Mouse (Mus musculus) midbrain, embryonic 10.5 days (tissue): ENCODE measurements around the gene Gpr4. TPM values are rescaled to one million over a fixed set of nuclear protein-coding genes. Genes with fewer than 3 reads are reported as not detected.

Experiments
- DNase-seq: peaks from one replicate; pipeline ENCODE4 v3.0.0-alpha.2; 2017; ENCODE audit warnings: low spot score
- H3K27ac ChIP-seq: fragments of 300-500 bp; sonication (generic); replicated peaks from 2 replicates; pipeline ENCODE4 v1.5.1; 2016; ENCODE audit warnings: mild to moderate bottlenecking
- H3K27me3 ChIP-seq: fragments of 300-500 bp; sonication (generic); 2 replicates; pipeline ENCODE4 v1.6.1; 2016; ENCODE audit warnings: low read depth, mild to moderate bottlenecking; ENCODE audit not compliant: poor library complexity, severe bottlenecking
- H3K36me3 ChIP-seq: fragments of 300-500 bp; sonication (generic); 2 replicates; pipeline ENCODE4 v1.6.1; 2016; ENCODE audit warnings: mild to moderate bottlenecking, moderate library complexity
- H3K4me1 ChIP-seq: fragments of 300-500 bp; sonication (generic); 2 replicates; pipeline ENCODE4 v1.6.1; 2016
- H3K4me3 ChIP-seq: fragments of 300-500 bp; sonication (generic); 2 replicates; pipeline ENCODE4 v1.5.1; 2016; ENCODE audit warnings: mild to moderate bottlenecking, moderate library complexity
- H3K9me3 ChIP-seq: fragments of 300-500 bp; sonication (generic); replicated peaks from 2 replicates; pipeline ENCODE4 v1.6.1; 2016; ENCODE audit warnings: mild to moderate bottlenecking
- WGBS: fragments of 180-500 bp; shearing (Covaris S2); methylation state at CpG from one replicate; pipeline ENCODE4 v1.1.7; 2016; 5-methylcytosine and 5-hydroxymethylcytosine counted together
- polyA plus RNA-seq: library from polyadenylated mRNA; unstranded; fragments of >200 nt; fragmentation: Nextera tagmentation; extraction: Ambion mirVana; gene quantifications from 2 replicates; pipeline ENCODE4 v1.2.1, GENCODE M21; 2016

Gene Gpr4
- polyA plus RNA-seq, 1 experiment from 2014 or later = 2.4 TPM

- no peak for DNase-seq
- no peak overlapping the region for H3K4me3 ChIP-seq
- H3K9me3 ChIP-seq = no peaks in the 10 kb centered on the region
- H3K27ac ChIP-seq = no peak overlapping the region
- no peaks in the 10 kb centered on the region for H3K27me3 ChIP-seq
- H3K4me1 ChIP-seq = peaks cover 15% of the 10 kb centered on the region
- peaks cover 32% of the 10 kb centered on the region for H3K36me3 ChIP-seq
- 93% methylated on average over 16 of the region's 16 CpGs for WGBS
These were observed 9.9 kb downstream of the Gpr4 start for GRCm38 (mm10) chr7:19222189-19222588.

GRCm38 (mm10) chr7:19222875-19223274, 10.5 kb downstream of the Gpr4 start:
- DNase-seq = no peak

GRCm38 (mm10) chr7:19224933-19225332, 12.6 kb downstream of the Gpr4 start:
- DNase-seq = no peak
- Histone ChIP-seq H3K27me3 (no peaks in the 10 kb centered on the region), H3K9me3 (no peaks in the 10 kb centered on the region), H3K4me3 (no peak overlapping the region), H3K36me3 (peaks cover 32% of the 10 kb centered on the region), H3K27ac (no peak overlapping the region), H3K4me1 (peaks cover 20% of the 10 kb centered on the region)
- WGBS = 90% methylated on average over 4 of the region's 4 CpGs

More at GRCm38 (mm10) chr7:19222875-19223274, 10.5 kb downstream of the Gpr4 start:
- Histone ChIP-seq H3K9me3 (no peaks in the 10 kb centered on the region), H3K27me3 (no peaks in the 10 kb centered on the region), H3K27ac (no peak overlapping the region), H3K4me1 (peaks cover 15% of the 10 kb centered on the region), H3K4me3 (no peak overlapping the region), H3K36me3 (peaks cover 32% of the 10 kb centered on the region)
- 94% methylated on average over 14 of the region's 14 CpGs for WGBS

- Histone ChIP-seq H3K27ac (peak overlapping the region; percentile 97), H3K36me3 (peaks cover 48% of the 10 kb centered on the region), H3K4me1 (peaks cover 26% of the 10 kb centered on the region), H3K9me3 (no peaks in the 10 kb centered on the region), H3K4me3 (peak overlapping the region; percentile 66), H3K27me3 (no peaks in the 10 kb centered on the region)
- WGBS = 19% methylated on average over 20 of the region's 20 CpGs
- DNase-seq = peak; percentile 47
These were observed 14.8 kb downstream of the Gpr4 start for GRCm38 (mm10) chr7:19226817-19227797.

- H3K27ac ChIP-seq = peak within 1 kb of the TSS; percentile 97
- no peaks in the 10 kb centered on the region for H3K9me3 ChIP-seq
- H3K4me1 ChIP-seq = peaks cover 26% of the 10 kb centered on the region
- H3K27me3 ChIP-seq = no peaks in the 10 kb centered on the region
- peak; percentile 100 for DNase-seq
- H3K36me3 ChIP-seq = peaks cover 46% of the 10 kb centered on the region
- peak within 1 kb of the TSS; percentile 66 for H3K4me3 ChIP-seq
- under 1% methylated on average over 78 of the region's 91 CpGs for WGBS
These were observed 15.8 kb downstream of the Gpr4 start, which contains the start of gene Opa3 for GRCm38 (mm10) chr7:19227883-19228792. Gene Opa3, plus strand, starts transcription at chr7:19228334.

GRCm38 (mm10) chr7:19228793-19229148, 16.4 kb downstream of the Gpr4 start:
- no peak for DNase-seq
- WGBS = under 1% methylated on average over 14 of the region's 14 CpGs
- Histone ChIP-seq H3K36me3 (peaks cover 52% of the 10 kb centered on the region), H3K4me1 (peaks cover 26% of the 10 kb centered on the region), H3K9me3 (no peaks in the 10 kb centered on the region), H3K27ac (peak overlapping the region; percentile 97), H3K27me3 (no peaks in the 10 kb centered on the region), H3K4me3 (peak overlapping the region; percentile 66)

- 54% methylated on average over 5 of the region's 5 CpGs for WGBS
- H3K36me3 ChIP-seq = peaks cover 55% of the 10 kb centered on the region
These were observed 17.1 kb downstream of the Gpr4 start for GRCm38 (mm10) chr7:19229404-19229803.

GRCm38 (mm10) chr7:19230041-19230580, 17.8 kb downstream of the Gpr4 start:
- no peak overlapping the region for H3K27ac ChIP-seq
- no peaks in the 10 kb centered on the region for H3K27me3 ChIP-seq
- 92% methylated on average over 2 of the region's 2 CpGs for WGBS
- peaks cover 26% of the 10 kb centered on the region for H3K4me1 ChIP-seq
- peaks cover 51% of the 10 kb centered on the region for H3K36me3 ChIP-seq
- DNase-seq = no peak
- peak overlapping the region; percentile 66; the same call in 1 of the 2 replicates for H3K4me3 ChIP-seq
- no peaks in the 10 kb centered on the region for H3K9me3 ChIP-seq

More at GRCm38 (mm10) chr7:19229404-19229803, 17.1 kb downstream of the Gpr4 start:
- H3K4me3 ChIP-seq = peak overlapping the region; percentile 66
- H3K27ac ChIP-seq = peak overlapping the region; percentile 97
- H3K27me3 ChIP-seq = no peaks in the 10 kb centered on the region
- peaks cover 26% of the 10 kb centered on the region for H3K4me1 ChIP-seq
- no peaks in the 10 kb centered on the region for H3K9me3 ChIP-seq
- DNase-seq = no peak

GRCm38 (mm10) chr7:19230899-19231298, 18.6 kb downstream of the Gpr4 start:
- DNase-seq = no peak
- Histone ChIP-seq H3K27me3 (no peaks in the 10 kb centered on the region), H3K4me1 (peaks cover 26% of the 10 kb centered on the region), H3K36me3 (peaks cover 43% of the 10 kb centered on the region), H3K9me3 (no peaks in the 10 kb centered on the region), H3K4me3 (no peak overlapping the region), H3K27ac (no peak overlapping the region)
- 95% methylated on average over 5 of the region's 5 CpGs for WGBS

- Histone ChIP-seq H3K27ac (no peak overlapping the region), H3K36me3 (peaks cover 41% of the 10 kb centered on the region), H3K4me1 (peaks cover 22% of the 10 kb centered on the region), H3K9me3 (no peaks in the 10 kb centered on the region), H3K4me3 (no peak overlapping the region), H3K27me3 (no peaks in the 10 kb centered on the region)
- no peak for DNase-seq
- WGBS = 92% methylated on average over 3 of the region's 3 CpGs
These were observed 19.5 kb downstream of the Gpr4 start for GRCm38 (mm10) chr7:19231849-19232248.

GRCm38 (mm10) chr7:19234652-19235051, 22.3 kb downstream of the Gpr4 start:
- Histone ChIP-seq H3K36me3 (peaks cover 41% of the 10 kb centered on the region), H3K27ac (no peak overlapping the region), H3K9me3 (no peaks in the 10 kb centered on the region), H3K27me3 (no peaks in the 10 kb centered on the region), H3K4me1 (peaks cover 14% of the 10 kb centered on the region), H3K4me3 (no peak overlapping the region)
- DNase-seq = no peak
- 85% methylated on average over 5 of the region's 5 CpGs for WGBS

- peaks cover 39% of the 10 kb centered on the region for H3K36me3 ChIP-seq
- WGBS = 90% methylated on average over 2 of the region's 2 CpGs
- no peaks in the 10 kb centered on the region for H3K9me3 ChIP-seq
These were observed 22.8 kb downstream of the Gpr4 start for GRCm38 (mm10) chr7:19235092-19235671.

More at GRCm38 (mm10) chr7:19235092-19235671, 22.8 kb downstream of the Gpr4 start:
- H3K4me3 ChIP-seq = no peak overlapping the region
- H3K27me3 ChIP-seq = no peaks in the 10 kb centered on the region
- no peak overlapping the region for H3K27ac ChIP-seq
- DNase-seq = no peak
- H3K4me1 ChIP-seq = peaks cover 13% of the 10 kb centered on the region
